Mouse (Mus musculus): ENCODE data around the gene Nufip1.

GRCm38 (mm10) chr14:76151820-76152161 is 41.1 kb downstream of the Nufip1 start:
- TF ChIP-seq CTCF (IDR thresholded peaks at IDR 0.05; ENCODE audit: low read depth), result no peak
- no peak for TF ChIP-seq EP300 (IDR thresholded peaks at IDR 0.05; ENCODE audit: low read depth)

Measured in heart, postnatal 0 days (tissue).